Mouse (Mus musculus) myocyte (in vitro differentiated cells): Measurements from ENCODE around the gene Derl2.

Experiments
- CEBPB ChIP-seq: IDR thresholded peaks from 2 replicates; pipeline ENCODE4 v1.6.1; 2011; ENCODE audit warnings: mild to moderate bottlenecking, moderate library complexity; ENCODE audit not compliant: poor library complexity, insufficient read depth, severe bottlenecking
- E2F4 ChIP-seq: IDR thresholded peaks from one replicate; pipeline ENCODE4 v1.6.1; 2011; ENCODE audit warnings: mild to moderate bottlenecking, control low read depth, moderate library complexity; ENCODE audit not compliant: insufficient read depth
- POLR2A ChIP-seq: IDR thresholded peaks from one replicate; pipeline ENCODE4 v1.6.1; 2011; ENCODE audit warnings: low read depth, mild to moderate bottlenecking, control low read depth, moderate library complexity; ENCODE audit not compliant: insufficient read length
- REST ChIP-seq: IDR thresholded peaks from one replicate; pipeline ENCODE4 v1.6.1; 2011; ENCODE audit warnings: mild to moderate bottlenecking, control low read depth, moderate library complexity; ENCODE audit not compliant: insufficient read depth, insufficient read length
- TCF12 ChIP-seq: IDR thresholded peaks from one replicate; pipeline ENCODE4 v1.6.1; 2011; ENCODE audit warnings: mild to moderate bottlenecking, control low read depth; ENCODE audit not compliant: poor library complexity, insufficient read depth, severe bottlenecking
- USF1 ChIP-seq: IDR thresholded peaks from one replicate; pipeline ENCODE4 v1.6.1; 2011; ENCODE audit warnings: low read depth, mild to moderate bottlenecking, control low read depth, moderate library complexity

- TF ChIP-seq POLR2A (no peak), CEBPB (no peak), REST (no peak), USF1 (no peak), E2F4 (no peak), TCF12 (no peak)
Measured at GRCm38 (mm10) chr11:71003611-71004315, 15.9 kb downstream of the Derl2 start.
